Mouse (Mus musculus) c-Kit-negative CD71-positive TER-119-positive erythroid progenitor cells, embryonic 14.5 days (primary cell): ENCODE data around the gene Trim31.

ENCODE experiments used
- DNase-seq: peaks from one replicate; pipeline ENCODE4 v3.0.0-alpha.2; 2013; ENCODE audit warnings: low read depth, low spot score

Gene Trim31

GRCm38 (mm10) chr17:36944121-36944775, 46.3 kb downstream of the Trim31 start:
- DNase-seq: no peak

- no peak for DNase-seq
These were observed 49.3 kb downstream of the Trim31 start for GRCm38 (mm10) chr17:36947051-36947819.

- DNase-seq: no peak
These were observed 50.4 kb downstream of the Trim31 start for GRCm38 (mm10) chr17:36948286-36948685.

- no peak for DNase-seq
These were observed 51.3 kb downstream of the Trim31 start for GRCm38 (mm10) chr17:36949265-36949664.

GRCm38 (mm10) chr17:36950981-36951947, 53.3 kb downstream of the Trim31 start, which contains the start of gene Ppp1r11:
TSS of gene Ppp1r11 (minus strand) at chr17:36951741.
- DNase-seq: peak; percentile 89

- DNase-seq: no peak
These were observed 54.7 kb downstream of the Trim31 start for GRCm38 (mm10) chr17:36952631-36953030.

- no peak for DNase-seq
These were observed 55.1 kb downstream of the Trim31 start for GRCm38 (mm10) chr17:36953062-36953461.

GRCm38 (mm10) chr17:36957999-36958743, 60.3 kb downstream of the Trim31 start, which contains the start of the genes Znrd1 and Znrd1as:
TSS of gene Znrd1 (minus strand) at chr17:36958559.
TSS of gene Znrd1as (plus strand) at chr17:36958592.
- peak; percentile 92 for DNase-seq

GRCm38 (mm10) chr17:36958884-36959283, 61.0 kb downstream of the Trim31 start:
- DNase-seq: no peak
